Mouse (Mus musculus) splenic B cell, adult 2 months (primary cell): ENCODE data around the gene Grik2.
"Not testable (repeated sequence)": the region's sequence is repeated elsewhere in the genome, so short reads cannot be mapped to it uniquely, and the experiment has no call there.

Source experiments
- DNase-seq: peaks from one replicate; pipeline ENCODE4 v3.0.0-alpha.2; 2011; ENCODE audit warnings: low read depth, low spot score
- H3K27me3 ChIP-seq: 2 replicates; pipeline ENCODE4 v1.6.1; 2012; ENCODE audit warnings: mild to moderate bottlenecking, low read length, moderate library complexity, mixed read lengths; ENCODE audit not compliant: control insufficient read depth, poor library complexity, insufficient read depth, severe bottlenecking
- H3K36me3 ChIP-seq: 2 replicates; pipeline ENCODE4 v1.6.1; 2012; ENCODE audit warnings: mild to moderate bottlenecking, low read length, moderate library complexity, mixed read lengths; ENCODE audit not compliant: control insufficient read depth, poor library complexity, insufficient read depth, severe bottlenecking

Gene Grik2

DNA sequence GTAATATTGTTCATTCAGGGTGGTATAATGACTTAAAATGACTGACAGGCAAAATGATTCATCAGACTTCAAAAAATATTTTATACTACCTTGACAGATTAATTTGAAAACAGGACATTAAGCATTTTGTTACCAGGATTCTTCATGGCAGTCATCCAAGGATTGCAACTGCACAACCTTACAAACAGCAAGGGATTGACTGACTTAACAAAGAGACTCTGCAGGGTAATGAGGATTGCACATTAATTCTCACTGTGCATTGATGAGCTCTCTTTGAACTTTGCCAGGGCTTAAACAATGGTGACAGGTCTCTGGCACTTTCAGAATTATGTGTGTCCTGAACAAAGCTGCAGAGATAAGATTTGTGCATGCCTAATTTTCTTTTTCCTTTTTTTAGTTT lies 466.2 kb downstream of the Grik2 start:
- no peaks in the 10 kb centered on the region for H3K36me3 ChIP-seq
- DNase-seq = no peak
- H3K27me3 ChIP-seq = no peaks in the 10 kb centered on the region

- no peak for DNase-seq
- Histone ChIP-seq H3K36me3 (no peaks in the 10 kb centered on the region), H3K27me3 (no peaks in the 10 kb centered on the region)
These were observed 468.7 kb downstream of the Grik2 start for GRCm38 (mm10) chr10:49319880-49320279.

GRCm38 (mm10) chr10:49256247-49256939 lies 532.2 kb downstream of the Grik2 start:
- Histone ChIP-seq H3K27me3 (no peaks in the 10 kb centered on the region), H3K36me3 (no peaks in the 10 kb centered on the region)
- DNase-seq = no peak

DNA sequence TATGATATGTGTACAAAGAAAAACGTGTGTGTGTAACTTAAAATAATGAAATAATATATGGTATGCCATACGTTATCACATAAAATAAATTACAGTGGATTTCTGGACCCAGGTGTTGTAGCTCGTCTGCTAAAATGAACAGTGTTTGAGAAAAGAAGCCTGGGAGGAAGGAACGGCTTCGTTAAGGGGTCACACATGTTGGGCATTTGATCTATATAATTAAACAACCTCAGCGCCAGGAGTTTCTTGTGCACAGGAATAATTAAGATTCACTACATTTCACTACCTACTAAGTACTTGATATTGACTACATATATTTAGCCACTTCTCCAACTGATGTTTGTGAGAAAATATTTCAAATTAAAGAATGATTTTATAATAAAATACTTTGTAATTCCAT lies 551.2 kb downstream of the Grik2 start:
- DNase-seq, H3K36me3 ChIP-seq, H3K27me3 ChIP-seq: not testable (repeated sequence)

- H3K36me3 ChIP-seq, DNase-seq, H3K27me3 ChIP-seq: not testable (repeated sequence)
These were observed 551.7 kb downstream of the Grik2 start for GRCm38 (mm10) chr10:49236844-49237243.

GRCm38 (mm10) chr10:49220096-49220495 lies 568.5 kb downstream of the Grik2 start:
- DNase-seq = no peak
- Histone ChIP-seq H3K36me3 (no peaks in the 10 kb centered on the region), H3K27me3 (no peaks in the 10 kb centered on the region)

DNA sequence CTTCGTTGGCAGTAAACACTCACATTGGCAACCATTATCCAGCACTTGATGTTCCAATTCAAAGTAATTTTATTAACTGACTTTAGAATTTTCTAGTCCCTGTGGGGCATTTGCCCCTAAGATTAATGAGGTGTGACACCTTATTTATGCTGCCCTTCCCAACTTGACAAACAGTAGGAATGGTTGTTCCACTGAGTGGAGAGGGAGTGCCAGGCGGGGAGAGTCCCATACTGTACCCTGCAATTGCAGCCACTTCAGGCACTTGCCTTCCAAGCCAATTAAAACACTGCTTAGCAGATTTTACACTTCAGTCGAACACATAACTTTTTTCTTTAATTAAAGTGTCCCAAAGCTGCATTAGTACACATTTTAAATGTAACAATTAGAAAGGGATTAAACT lies 568.9 kb downstream of the Grik2 start:
- no peaks in the 10 kb centered on the region for H3K36me3 ChIP-seq
- no peak for DNase-seq
- H3K27me3 ChIP-seq = no peaks in the 10 kb centered on the region

DNA sequence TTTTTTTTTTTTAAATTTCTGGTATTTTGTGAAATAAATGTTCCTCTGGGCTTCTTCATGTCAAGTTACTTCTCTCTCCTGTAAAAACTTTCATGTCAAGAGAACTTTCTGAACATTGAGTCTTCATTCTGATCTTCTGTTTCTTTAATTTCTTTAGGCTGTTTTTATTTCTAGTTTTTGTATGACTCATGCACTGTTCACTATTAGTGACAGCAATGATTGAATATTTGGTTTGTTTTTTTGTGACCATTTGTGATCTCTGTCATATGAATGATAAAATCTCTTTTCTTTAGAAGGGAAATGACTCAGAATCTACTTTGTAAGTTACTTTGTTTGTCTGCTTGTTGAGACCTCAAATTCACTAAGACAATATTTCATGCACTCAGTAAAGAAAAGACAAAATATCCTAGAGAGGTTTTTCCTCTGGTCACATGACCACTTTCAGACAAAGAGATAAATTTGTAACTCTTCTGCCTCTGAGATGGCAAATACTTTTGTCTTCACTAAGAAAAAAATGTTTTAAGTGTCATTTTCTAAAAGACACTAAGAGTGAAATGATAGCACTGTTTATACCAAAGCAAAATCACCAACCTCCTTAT lies 596.7 kb downstream of the Grik2 start:
- no peak for DNase-seq
- Histone ChIP-seq H3K27me3 (no peaks in the 10 kb centered on the region), H3K36me3 (no peaks in the 10 kb centered on the region)

DNA sequence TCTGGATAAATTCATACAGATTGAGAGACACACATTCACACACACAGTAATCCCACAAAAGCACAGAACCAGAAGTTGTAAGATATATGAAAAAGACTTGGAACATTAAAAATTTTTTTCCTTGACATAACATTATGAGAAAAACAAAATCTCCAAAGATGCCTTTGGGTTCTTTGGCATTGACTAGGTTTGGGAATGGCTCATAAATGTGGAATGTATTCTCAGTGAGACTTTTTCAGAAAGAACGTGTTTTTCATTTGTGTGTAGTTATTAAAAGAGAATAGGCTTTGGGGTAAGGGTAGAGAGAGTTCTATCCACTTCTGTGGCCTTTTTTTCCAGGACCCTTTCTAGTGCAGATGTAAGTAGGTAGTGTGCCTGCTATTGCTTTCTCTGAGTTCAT lies 597.3 kb downstream of the Grik2 start:
- H3K36me3 ChIP-seq = no peaks in the 10 kb centered on the region
- no peaks in the 10 kb centered on the region for H3K27me3 ChIP-seq
- DNase-seq = no peak

- Histone ChIP-seq H3K36me3 (no peaks in the 10 kb centered on the region), H3K27me3 (no peaks in the 10 kb centered on the region)
- DNase-seq = no peak
These were observed 634.4 kb downstream of the Grik2 start for GRCm38 (mm10) chr10:49154134-49154533.

DNA sequence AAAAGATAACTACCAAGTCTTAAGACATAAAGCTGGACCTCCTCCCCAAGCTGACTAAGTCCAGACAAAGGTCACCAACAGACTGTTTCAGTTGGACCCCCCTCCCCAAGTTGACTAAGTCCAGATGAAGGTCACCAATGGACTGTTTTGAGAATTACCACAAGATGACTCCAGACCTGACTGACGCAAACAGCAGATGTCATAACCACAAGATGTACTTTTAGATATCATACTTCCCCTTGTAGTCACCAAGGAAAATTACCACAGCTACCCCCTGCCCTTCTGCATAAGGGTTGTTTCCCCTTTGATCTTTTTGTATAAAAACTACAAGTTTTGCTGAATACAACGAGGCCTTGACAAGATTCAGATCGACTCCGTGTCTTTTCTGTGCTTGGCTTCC lies 637.1 kb downstream of the Grik2 start:
- not testable (repeated sequence) for H3K36me3 ChIP-seq, H3K27me3 ChIP-seq, DNase-seq

- Histone ChIP-seq H3K36me3 (no peaks in the 10 kb centered on the region), H3K27me3 (no peaks in the 10 kb centered on the region)
- DNase-seq = no peak
These were observed 638.9 kb downstream of the Grik2 start for GRCm38 (mm10) chr10:49149714-49150113.

- no peaks in the 10 kb centered on the region for H3K36me3 ChIP-seq
- no peak for DNase-seq
- no peaks in the 10 kb centered on the region for H3K27me3 ChIP-seq
These were observed 645.9 kb downstream of the Grik2 start for GRCm38 (mm10) chr10:49142658-49143057.

DNA sequence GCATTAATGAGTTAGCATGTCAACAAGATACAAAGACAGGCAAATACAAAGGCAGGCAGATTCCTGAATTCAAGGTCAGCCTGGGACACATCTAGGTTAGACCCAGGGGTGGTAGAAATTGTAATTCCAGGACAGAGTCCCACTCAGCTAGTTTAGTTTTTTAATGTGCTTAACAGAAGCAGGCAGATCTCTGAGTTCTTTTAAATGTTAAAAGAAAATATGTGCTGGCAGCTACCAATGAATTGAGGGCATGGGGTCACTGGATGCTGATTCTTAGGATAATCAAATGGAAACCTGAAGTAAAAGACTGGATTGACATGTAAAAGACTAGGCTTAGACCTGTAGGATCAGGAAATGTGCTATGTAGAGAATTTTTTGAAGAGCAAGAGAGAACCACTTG lies 651.8 kb downstream of the Grik2 start:
- Histone ChIP-seq H3K36me3 (no peaks in the 10 kb centered on the region), H3K27me3 (no peaks in the 10 kb centered on the region)
- no peak for DNase-seq

DNA sequence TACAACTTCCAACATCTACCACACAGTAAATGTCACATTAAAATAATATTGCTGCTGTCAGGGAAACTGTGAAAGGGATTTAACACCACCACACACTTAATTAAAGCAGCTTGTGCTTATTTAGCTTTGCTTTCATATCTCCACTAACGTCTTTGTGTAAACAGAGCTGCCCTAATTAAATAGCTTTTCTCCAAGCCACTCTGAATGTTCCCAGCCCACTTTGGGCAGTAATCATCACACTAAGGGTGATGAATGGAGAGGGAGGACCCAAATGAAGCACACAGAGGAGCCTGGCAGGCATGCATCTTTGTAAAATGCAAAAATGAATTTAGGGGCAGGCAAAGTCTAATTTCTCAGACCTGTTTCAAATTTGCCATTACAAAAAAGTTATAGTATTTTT lies 657.3 kb downstream of the Grik2 start:
- Histone ChIP-seq H3K27me3 (no peaks in the 10 kb centered on the region), H3K36me3 (no peaks in the 10 kb centered on the region)
- no peak for DNase-seq

DNA sequence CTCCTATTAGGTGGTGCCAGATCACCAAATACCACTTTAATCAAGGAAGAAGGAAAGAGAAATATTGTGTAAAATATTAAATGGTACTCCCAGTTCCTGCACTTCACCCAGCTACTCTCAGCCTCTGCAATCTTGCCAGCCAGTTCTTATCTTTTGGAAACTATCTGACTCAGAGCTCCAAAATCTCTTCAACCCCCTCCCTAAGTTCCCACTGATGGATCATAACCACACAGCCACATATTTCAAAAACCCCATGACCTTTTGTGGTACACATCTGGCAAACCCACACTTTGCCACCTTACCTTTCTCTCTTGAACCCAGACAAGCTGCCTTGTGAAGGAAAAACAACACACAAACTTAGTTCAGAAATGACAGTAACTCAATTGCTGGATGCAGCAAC lies 738.2 kb downstream of the Grik2 start:
- no peak for DNase-seq
- H3K27me3 ChIP-seq = no peaks in the 10 kb centered on the region
- H3K36me3 ChIP-seq = no peaks in the 10 kb centered on the region
